Mouse (Mus musculus): ENCODE data around the gene Rbms1. TPM values are rescaled to one million over a fixed set of nuclear protein-coding genes. Genes with fewer than 3 reads are reported as not detected.

Rbms1 gene
- total RNA-seq, 2 experiments from 2014 or later, result 29.0 to 34.5 TPM

DNA sequence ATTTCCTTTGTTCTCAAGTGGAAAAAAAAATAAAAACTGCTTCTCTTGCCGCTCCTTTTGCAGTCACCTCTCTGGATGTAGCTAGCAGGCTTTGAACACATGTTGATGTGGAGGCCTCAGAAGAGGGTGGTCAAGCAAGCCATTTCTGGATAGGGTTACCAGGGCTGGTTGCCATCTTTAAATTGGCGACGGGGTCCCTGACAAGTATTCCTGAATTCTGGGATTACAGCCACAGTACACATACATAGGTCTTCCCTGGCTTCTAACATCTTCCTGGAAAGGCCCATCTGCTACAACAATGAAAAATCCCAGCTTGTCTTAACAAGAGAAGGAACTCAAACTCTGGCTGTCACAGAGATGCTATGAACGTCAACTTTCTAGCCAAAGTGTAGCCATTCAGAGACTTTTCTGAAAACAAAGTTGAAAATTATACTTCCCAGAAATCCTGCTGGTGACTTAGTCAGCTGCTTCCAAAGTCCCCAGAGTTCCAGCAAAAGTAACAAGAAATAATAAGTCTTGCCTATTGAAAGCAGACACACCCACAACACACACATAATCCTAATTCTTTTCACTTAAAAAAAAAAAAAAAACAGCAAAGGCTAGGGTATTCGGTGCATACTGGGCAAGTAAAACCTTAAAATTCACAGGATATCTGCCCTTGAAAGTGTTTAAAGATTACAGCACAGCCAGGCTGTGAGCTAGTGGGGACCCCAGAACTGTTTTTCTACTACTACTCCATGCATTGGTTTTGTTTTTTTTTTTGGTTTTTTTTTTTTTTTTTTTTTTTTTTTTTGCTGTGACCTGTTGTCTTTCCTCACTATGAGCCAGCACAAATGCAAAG is 80.6 kb downstream of the Rbms1 start:
- DNase-seq, result no peak
- intact Hi-C loops (cut with DNase I; ENCODE audit: low total_unique reads), result no loop called here

DNA sequence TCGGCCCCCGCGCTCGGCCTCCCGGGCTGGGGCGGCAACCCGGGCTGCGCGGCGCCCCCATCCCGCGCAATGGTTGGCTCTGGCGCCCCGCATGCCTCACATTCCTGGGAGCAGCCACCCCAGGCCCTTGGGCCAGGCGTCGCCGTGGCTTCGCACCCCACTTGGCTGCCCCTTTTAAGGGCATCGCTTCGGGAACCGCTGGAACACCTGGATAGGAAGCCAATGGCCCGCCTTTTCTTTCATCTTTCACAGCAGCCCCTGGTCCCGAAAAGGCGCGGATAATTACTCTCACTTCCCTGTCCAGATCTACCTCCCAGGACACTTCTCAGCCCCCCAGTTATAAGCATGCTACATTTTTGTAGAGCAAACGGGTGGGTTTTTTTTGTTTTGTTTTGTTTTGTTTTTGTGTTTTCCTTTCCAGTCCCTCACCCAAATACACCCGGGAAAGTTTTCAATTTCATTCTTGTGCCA is 81.4 kb downstream of the Rbms1 start:
- DNase-seq, result no peak
- intact Hi-C loops (cut with DNase I; ENCODE audit: low total_unique reads), result no loop called here

DNA sequence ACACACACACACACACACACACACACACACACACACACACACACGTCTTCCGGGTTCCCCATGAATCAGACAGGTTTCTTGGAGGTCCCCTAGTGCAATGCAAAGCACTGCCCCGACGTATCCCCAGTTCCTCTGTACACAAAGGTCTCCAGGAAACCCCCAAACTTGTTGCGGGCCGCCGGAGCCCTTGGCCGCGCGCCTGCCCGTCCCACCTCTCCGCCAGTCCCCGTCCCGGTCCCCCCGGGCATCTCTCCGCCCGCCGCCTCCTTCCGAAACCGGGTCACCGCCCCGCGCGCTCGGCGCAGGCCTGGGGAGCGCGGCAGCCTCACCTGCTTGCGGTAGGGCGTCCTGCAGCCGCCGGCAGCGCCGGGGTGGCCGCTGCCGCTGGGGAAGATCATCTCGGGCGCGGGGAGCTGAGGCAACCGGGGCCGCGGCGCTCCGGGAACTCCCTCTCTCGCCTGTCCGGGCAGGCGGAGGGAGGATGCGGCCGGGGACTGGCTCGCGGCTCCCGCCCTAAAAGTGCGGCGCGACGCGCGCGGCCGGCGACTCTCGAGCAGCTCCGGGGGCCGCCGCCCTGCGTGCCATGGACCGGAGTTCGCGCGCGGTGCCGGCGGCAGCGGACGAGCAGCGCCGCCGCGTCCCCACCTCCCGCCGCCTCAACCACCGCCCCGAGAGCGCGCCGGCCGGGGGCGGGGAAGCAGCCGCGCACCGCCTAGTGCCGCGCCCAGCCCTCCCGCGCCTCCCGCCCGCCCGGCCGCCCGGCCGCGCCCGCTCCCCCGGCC is 82.0 kb downstream of the Rbms1 start:
- intact Hi-C loops (cut with DNase I; ENCODE audit: low total_unique reads), result no loop called here
- peak; percentile 77 for DNase-seq

DNA sequence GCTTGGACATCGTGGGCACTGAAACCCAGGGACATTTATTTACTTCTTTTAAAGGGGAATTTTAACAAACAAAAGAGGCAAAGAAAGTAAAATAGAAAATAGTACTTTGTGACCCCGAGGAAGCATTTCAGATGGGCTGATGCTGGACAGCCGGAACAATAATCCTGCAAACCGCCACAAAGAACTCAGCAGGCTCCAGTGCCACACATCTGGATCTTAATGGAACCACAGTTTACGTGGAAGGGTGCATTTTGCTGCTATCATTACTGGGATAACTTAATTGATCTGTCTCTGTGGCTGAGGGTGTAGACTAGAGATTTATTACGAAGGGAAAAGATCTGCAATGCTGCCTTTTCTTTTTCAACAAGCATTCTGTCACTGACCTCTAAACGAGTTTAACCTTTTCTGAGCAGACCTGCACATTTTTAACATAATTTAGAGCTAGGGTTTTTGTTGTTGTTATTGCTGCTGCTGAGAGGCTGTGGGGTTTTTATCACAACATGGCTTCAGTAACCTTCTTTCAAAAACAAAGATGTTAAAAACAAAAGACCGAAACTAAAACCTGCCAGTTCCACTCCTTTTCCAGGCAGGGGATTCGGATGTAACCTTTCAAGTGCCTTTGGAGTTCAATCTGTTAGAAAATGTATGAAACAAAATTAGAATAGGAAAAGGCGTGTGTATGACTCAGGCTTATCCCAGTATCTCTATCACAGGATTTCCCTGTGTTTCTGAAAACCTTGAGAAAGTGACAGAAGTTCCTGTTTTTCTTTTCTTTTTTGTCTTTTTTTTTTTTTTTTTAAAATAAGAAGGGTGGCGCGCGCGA is 82.8 kb downstream of the Rbms1 start:
- intact Hi-C loops (cut with DNase I; ENCODE audit: low total_unique reads), result no loop called here
- no peak for DNase-seq

DNA sequence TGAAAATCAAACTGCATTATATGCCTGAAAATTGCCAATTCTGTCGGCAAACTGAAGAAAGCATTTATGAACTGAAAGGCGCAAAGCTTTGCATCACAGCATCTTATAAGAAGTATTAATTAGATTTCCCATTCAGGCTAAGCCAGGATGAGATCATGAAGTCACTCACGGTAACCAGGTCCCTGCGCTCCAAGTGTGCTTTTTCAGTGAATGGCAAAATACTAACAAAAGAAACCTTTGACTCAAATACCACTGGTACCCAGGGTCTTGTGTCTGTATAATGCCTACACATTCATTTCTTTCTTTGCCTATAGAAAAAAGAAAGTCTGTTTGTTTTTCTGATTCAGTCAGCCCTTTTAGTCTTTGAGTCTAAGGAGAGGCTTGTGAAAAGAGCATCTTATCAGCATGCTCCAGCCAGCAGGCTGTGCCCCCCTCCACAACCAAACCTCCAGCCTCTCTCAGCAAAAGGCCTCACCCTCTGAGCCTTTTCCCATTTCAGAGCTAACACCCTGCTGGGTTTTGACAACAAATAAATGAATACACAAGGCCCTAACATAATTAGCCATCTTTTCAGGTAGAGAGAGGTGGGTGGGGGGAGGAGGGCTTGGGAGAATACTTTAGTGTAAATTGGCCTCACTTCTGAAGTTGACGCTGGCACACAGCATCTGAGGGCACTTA is 83.7 kb downstream of the Rbms1 start:
- intact Hi-C loops (cut with DNase I; ENCODE audit: low total_unique reads), result no loop called here

DNA sequence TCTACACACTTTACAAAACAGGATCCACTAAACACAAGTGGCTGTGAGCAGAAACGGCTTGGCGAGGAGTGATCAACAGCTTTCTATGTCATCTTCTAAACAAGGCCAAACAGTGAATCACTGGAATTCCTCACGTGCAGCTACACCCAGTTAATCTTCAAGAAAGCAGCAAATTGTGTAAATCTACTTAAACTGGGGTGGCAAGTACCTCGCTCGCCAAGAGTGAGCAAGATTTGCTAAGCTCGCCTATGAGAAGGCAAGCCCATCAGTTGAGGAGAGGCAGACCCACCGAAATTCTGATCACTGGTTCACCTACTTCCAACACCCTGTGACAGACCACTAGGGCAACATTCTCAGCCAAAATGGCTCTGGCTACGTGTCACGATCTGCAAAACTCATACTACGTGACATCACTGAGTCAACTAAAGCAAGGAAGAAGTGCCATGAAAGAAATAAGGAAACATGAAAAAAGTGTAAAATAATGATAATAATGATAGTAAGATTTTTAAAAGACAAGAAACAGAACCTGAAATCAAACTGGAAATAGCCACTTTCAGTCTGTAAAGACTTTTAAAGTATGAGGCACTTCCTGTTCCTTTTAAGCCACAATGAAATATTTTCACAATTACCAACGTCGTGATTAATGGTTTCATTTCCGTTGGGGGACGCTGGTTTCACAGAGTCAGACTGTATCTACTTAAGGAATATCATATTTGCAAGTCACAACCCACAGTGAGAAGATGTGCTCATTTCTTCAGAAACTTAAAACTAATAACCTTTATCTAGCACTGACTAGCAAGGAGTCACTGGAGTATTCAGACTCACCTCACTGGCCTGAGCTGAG is 85.2 kb downstream of the Rbms1 start:
- DNase-seq, result no peak
- intact Hi-C loops (cut with DNase I; ENCODE audit: low total_unique reads), result no loop called here

More for the DNA sequence above, 83.7 kb downstream of the Rbms1 start:
- no peak for DNase-seq

DNA sequence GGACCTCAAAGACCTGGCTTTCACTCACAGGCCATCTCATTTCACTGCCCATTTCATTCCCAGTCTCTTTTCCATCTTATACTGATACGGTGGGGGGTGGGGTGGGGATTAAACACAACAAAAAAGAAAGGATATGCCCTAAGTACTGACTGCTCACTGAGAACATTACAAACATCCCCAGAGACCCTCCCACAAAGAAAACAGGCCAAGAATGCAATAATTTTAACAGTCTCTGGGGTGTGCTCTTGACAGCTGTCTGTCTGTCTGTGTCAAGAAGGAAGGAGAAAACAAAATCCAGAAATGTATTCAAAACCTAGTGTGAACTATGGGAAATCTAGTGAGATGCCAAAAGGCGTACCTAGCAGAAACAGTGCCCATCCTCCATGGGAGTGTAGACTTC is 86.1 kb downstream of the Rbms1 start:
- intact Hi-C loops (cut with DNase I; ENCODE audit: low total_unique reads), result no loop called here
- no peak for DNase-seq

DNA sequence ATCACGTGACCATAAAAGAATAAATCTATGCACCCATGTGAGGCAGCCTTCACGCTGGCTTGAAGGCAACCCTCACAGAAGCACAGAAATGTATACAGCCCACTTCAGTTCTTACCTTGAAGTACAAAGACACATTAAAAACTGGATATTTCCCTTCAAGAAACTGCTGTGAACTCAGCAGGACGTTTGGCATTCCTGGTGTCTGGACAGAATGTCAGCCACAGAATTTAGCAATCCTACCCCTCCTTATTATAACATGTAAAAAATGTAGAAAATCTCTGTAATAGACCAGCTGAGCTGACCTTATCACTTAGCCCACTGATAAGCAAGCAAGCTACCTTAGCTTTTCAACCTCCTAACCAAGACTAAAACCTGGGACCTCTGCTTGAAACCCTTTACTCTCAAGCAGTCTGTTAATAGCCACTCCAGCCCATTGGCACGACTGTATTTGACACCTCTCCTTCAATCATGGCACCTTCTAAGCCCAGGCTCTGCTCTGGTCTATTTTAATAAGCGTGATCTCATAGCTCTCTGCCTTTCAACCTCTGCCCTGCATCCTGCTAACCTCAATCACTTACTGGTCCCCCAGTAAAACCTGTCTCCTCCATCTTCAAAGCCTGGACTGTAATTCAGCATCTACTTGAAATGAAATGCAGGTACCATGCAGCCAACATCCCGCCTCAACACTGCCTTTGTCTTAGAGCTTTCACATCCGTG is 90.7 kb downstream of the Rbms1 start:
- intact Hi-C loops (cut with DNase I; ENCODE audit: low total_unique reads), result no loop called here
- no peak for DNase-seq

DNA sequence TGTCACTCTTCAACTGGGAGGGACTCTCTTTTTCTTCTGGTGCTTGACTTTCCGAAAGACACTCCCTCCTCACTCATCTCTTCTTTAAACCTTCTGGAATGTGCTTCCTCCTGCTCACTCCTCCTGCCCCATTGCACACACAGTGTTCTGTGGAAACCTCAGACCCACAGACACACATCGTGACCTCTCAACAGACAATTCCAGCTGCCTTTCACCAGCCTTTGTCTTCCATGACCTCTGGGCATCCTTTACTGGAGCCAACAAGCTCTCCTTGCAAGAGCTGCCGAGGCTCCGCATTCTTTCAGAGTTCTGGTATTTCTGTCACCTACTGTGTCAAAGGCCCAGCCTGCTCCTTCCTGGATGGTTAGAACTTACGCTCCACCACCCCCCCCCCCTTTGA is 92.0 kb downstream of the Rbms1 start:
- DNase-seq, result no peak
- intact Hi-C loops (cut with DNase I; ENCODE audit: low total_unique reads), result no loop called here

DNA sequence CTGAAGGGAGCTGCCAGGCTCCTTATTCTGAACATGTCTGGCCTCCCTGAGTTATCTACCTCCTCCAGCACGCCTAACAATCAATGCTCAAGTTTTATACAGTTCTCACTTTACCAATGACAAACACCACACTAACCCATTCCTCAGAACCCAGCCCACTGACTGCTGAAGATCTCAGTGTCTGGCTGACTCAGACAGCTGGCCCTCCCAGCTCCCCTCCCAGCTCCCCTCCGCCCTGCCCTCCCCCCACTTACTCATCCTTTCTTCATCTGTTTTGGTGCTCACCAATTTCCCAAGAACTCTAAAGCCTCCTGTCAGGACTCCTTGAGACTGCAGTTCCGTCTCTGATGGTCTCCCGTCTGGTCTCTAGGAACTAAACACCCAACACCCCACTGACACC is 92.5 kb downstream of the Rbms1 start:
- no peak for DNase-seq
- intact Hi-C loops (cut with DNase I; ENCODE audit: low total_unique reads), result no loop called here

DNA sequence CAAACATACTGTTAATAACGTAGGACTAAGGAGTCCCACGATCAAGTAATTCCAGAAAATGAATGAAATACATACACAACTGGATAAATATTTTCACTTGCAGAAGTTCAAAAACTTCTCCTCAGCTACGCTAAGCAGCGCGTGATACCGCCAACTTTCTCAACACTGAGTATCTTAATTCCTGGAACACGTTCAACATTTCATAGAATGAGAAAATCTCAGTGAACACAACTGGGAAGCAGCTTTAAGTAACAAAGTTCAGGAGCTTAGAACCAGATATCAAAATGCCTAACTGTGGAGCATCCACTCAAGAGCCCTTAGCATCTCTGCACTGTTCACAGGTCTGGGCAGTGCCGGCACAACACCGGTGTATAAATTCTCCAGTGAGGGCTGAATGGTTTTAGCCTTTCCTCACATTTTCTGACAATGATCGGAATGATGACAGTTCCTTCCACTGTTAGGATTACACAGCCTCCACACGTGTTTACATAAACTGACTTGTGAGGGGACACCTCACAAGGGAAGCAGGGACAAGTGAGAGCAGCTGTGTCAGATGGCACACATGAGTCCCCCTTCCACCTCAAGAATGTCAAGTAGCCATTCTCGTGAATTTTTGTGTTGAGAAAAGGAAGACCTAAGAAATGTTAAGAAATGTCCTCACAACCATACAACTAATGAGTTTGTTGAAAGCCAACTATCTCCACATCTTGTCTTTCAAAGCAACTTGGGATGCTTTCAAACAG is 93.8 kb downstream of the Rbms1 start:
- DNase-seq, result no peak
- intact Hi-C loops (cut with DNase I; ENCODE audit: low total_unique reads), result no loop called here

DNA sequence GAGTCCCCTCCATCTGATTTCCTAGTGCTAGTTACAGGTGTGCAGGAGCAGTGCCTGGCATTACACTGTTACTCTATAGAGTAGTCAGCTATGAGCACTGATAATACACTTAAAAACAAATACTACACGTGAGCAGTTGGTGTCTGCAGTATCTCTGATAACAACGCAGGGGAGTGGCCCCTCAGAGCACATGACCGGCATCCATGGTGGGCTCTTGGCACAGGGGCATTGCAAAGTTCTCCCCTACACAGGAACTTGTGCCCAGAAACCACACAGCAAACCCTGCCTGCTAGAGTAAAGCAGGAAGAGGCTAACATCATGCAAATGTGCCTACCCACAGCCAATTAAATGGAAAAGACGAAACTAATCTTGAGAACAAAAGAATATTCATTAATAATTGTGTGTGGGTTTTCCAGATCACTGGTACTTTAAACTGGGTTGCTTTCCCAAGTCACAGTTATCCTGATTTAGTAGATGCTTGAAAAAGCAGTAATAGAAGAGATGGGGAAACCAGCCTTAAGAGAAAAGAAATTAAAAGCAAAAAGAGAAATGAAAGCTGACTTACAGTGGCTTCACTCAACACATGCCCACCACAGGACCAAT is 94.8 kb downstream of the Rbms1 start:
- intact Hi-C loops (cut with DNase I; ENCODE audit: low total_unique reads), result no loop called here
- DNase-seq, result no peak

DNA sequence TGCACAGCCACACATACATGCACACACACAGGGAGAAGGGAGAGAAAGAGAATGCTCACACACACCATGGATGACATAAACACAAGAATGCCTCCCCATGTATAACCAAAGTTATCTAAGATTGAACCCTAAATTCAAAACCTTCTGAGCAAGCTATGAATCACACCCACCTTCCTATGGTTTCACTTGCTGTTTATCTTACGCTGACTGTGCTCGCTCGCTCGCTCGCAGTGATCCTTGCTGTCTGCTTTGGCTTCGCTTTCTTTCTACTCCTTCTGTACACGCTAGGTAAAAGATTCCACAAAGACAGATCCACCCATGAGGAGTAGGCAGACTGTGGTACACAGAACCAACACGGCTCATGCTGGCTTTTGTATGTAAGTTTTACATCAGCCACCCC is 95.7 kb downstream of the Rbms1 start:
- intact Hi-C loops (cut with DNase I; ENCODE audit: low total_unique reads), result no loop called here
- DNase-seq, result no peak

DNA sequence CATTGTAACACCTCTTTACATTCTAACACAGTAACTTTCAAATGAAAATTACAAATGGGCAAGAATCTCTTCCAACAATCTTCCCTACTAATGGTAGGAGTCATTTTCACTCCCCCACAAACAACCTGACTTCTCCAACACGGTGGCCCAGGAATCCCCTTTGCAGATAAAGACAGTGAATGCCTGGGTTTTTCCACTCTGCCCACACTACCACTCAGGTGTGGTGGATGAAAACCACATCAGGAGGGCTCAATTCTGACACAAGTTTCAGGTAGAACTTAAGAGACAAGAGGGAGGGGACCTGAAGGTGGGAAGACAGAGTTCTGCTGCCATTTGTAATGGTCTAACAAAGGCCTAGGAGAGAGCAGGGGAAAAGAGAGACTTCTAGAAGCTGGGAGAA is 97.1 kb downstream of the Rbms1 start:
- DNase-seq, result no peak
- intact Hi-C loops (cut with DNase I; ENCODE audit: low total_unique reads), result no loop called here

DNA sequence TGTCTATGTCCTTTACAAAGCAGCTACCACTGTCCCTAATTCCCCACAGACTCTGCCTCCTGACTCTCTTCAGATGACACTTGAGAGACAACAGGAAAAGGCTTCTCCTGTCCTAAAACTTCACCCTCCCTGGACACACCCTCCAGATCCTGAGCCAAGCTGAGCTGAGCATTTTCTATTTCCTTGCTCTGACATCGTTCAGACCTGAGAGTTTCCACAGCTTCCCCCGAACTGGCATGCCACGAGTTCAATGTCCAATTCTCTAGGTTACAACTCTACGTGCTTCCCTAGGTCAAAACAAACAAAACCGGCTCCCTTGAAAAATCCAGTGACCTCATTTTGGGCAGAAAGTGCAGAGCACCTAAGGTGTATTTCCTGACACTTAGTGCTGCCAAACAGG is 98.0 kb downstream of the Rbms1 start:
- no peak for DNase-seq
- intact Hi-C loops (cut with DNase I; ENCODE audit: low total_unique reads), result no loop called here

DNA sequence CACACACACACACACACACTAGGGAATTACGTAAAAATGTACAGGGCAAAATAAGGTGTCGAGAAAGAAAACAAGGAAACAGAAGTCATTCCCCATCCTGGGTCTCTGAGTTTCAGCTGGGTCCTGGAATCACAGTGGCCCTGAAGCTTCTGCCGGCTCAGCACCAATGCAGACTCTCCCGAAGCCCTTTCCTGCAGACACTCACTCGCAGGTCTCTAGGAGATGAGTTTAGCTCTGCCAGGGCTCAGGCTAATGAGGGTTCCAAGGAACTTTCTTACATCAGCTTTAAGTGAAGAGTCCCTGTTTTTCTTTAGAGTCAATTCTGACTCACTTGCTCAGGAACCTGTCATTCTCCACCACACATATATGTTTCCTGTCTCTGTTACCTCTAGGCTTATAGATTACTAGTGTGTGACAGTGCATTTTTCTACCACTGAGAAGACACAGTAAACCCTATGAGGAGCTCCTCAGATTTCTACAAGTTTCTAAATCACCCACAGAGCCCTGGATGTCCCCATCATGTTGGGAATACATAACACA is 98.7 kb downstream of the Rbms1 start:
- DNase-seq, result no peak

DNA sequence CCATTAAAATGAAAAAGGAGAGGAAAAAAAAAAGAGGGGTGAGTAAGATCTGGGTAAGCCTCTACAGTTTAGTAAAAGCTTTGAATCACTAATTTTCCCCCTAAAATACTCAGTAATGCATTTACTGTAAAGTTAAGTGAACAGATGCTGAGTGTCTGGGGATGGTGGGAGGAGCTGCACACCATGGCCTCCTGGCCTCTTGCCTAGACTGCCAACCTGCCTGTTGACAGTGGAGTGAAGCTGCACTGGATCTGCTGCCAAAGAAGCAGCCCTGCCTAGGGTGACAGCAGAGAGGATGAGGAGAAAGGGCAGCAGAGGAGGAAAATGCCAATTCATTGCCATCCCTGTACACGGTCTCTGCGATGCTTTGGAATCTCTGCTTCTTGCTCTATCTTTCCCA is 99.2 kb downstream of the Rbms1 start:
- intact Hi-C loops (cut with DNase I; ENCODE audit: low total_unique reads), result no loop called here
- no peak for DNase-seq

More for the DNA sequence above, 98.7 kb downstream of the Rbms1 start:
- intact Hi-C loops (cut with DNase I; ENCODE audit: low total_unique reads), result no loop called here

All from gastrocnemius, postnatal 14 days (tissue).